Mouse (Mus musculus) heart, postnatal 0 days (tissue): ENCODE results near the gene Ubr3.

Experiments
- CTCF ChIP-seq: IDR thresholded peaks from 2 replicates; pipeline ENCODE4 v1.5.1; 2016; ENCODE audit warnings: antibody characterized with exemption, control low read depth, low read depth
- EP300 ChIP-seq: IDR thresholded peaks from 2 replicates; pipeline ENCODE4 v1.6.1; 2016; ENCODE audit warnings: antibody characterized with exemption, low read depth

DNA sequence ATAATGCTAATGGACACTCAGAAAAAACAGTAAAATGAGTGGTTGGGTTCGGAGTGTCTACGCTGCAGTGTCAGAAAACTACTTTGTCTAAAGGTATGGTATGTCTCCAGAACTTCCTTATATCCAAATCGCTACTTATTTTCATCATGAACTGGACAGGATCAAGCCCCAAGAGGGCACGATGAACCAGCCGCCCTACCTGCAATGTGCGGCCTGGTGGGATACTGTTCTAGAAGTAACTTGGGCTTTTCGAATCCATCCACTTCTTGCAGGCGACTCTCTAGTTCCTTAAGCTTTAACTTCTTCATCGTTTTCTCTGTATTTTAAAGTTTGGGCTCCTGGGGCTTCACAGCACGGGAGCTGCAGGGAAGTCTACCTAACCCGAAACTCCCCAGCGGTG lies 12.0 kb upstream of the Ubr3 start:
- no peak for TF ChIP-seq CTCF
- TF ChIP-seq EP300 = no peak
